In the genomic region with DNA sequence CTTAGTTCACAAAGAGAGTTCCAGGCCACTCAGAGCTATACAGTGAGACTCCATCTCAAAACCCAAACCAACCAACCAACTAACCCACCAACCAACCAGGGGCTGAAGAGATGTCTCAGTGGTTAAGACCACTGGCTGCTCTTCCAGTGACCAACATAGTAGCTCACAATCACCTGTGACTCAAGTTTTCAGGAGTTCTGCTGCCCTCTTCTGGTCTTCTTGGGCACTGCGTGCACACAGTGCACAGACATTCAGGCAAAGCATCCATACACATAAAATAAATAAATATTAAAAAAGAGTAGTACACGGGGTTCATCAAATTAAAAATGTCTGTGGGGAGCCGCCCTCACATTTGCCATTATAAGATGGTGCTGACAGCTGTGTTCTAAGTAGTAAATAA, we compare ENCODE assay signal across 13 mouse cellular contexts. TPM values are rescaled to one million over a fixed set of nuclear protein-coding genes. Genes with fewer than 3 reads are reported as not detected.
DNase-seq lines count a peak whose midpoint lies in the region; ATAC-seq and TF ChIP-seq lines count a peak whose summit lies in the region.
"Had no signal": no experiment of that assay in that cellular context is flagged by ENCODE, and none has a peak within 500 bp of the region (broad histone marks: within the 10 kb centered on the region; RNA-seq: fewer than 3 reads in every experiment).

No protein-coding gene starts in this region.

- 97% methylated on average over 3 of the region's 3 CpGs for WGBS in hindbrain, postnatal 0 days
- 95% methylated on average over 3 of the region's 3 CpGs for WGBS in hindbrain, embryonic 14.5 days

- DNase-seq in hindbrain, postnatal 0 days (ENCODE audit: low spot score), result no peak
- no peak for DNase-seq in hindbrain, embryonic 14.5 days (ENCODE audit: low spot score)
- peak; percentile 19 for DNase-seq in right cerebral cortex, postnatal 4 days
- no peak for DNase-seq in right cerebral cortex, postnatal 25 days
- peak; percentile 16 to 17 for DNase-seq in adrenal gland, postnatal 36 days
- peak; percentile 56 for DNase-seq in thymus, postnatal 25 days
- DNase-seq in urinary bladder, adult 18-20 months (ENCODE audit: low spot score in 2 of 2), result no peak
- DNase-seq in embryo, embryonic 10 days (ENCODE audit: low spot score), result no peak
- DNase-seq: gastrocnemius, postnatal 14 days had no signal

- no peaks in the 10 kb centered on the region for H3K4me1 ChIP-seq in hindbrain, postnatal 0 days (ENCODE audit: insufficient read depth, low read length)
- H3K4me1 ChIP-seq in hindbrain, embryonic 14.5 days (replicated peaks; ENCODE audit: control insufficient read depth, insufficient read depth, low read length), result no peaks in the 10 kb centered on the region

- no peak overlapping the region for H3K9ac ChIP-seq in hindbrain, postnatal 0 days (replicated peaks; ENCODE audit: low read length)
- H3K9ac ChIP-seq in hindbrain, embryonic 14.5 days, result no peak overlapping the region

- H3K4me3 ChIP-seq in hindbrain, postnatal 0 days (ENCODE audit: low read length), result no peak overlapping the region
- H3K4me3 ChIP-seq in hindbrain, embryonic 14.5 days (replicated peaks; ENCODE audit: low read length), result no peak overlapping the region

- no peaks in the 10 kb centered on the region for H3K36me3 ChIP-seq in hindbrain, postnatal 0 days (ENCODE audit: insufficient read depth, low read length)
- no peaks in the 10 kb centered on the region for H3K36me3 ChIP-seq in hindbrain, embryonic 14.5 days (replicated peaks; ENCODE audit: control insufficient read depth, insufficient read depth)

- no peak overlapping the region for H3K4me2 ChIP-seq in hindbrain, postnatal 0 days (ENCODE audit: low read depth, low read length)
- H3K4me2 ChIP-seq in hindbrain, embryonic 14.5 days (replicated peaks), result no peak overlapping the region

- no peaks in the 10 kb centered on the region for H3K27me3 ChIP-seq in hindbrain, postnatal 0 days (ENCODE audit: insufficient read depth, low read length)
- H3K27me3 ChIP-seq in hindbrain, embryonic 14.5 days (ENCODE audit: control insufficient read depth, insufficient read depth, low read length), result no peaks in the 10 kb centered on the region

- H3K27ac ChIP-seq in hindbrain, postnatal 0 days, result no peak overlapping the region
- no peak overlapping the region for H3K27ac ChIP-seq in hindbrain, embryonic 14.5 days
- H3K27ac ChIP-seq: macrophage had no signal

- H3K9me3 ChIP-seq in hindbrain, postnatal 0 days (ENCODE audit: low read length), result no peaks in the 10 kb centered on the region
- no peaks in the 10 kb centered on the region for H3K9me3 ChIP-seq in hindbrain, embryonic 14.5 days (ENCODE audit: control insufficient read depth, low read length)

- no peak for ATAC-seq in hindbrain, postnatal 0 days
- ATAC-seq in hindbrain, embryonic 14.5 days (ENCODE audit: low FRiP score), result no peak

- TF ChIP-seq CTCF in hindbrain, postnatal 0 days (IDR thresholded peaks at IDR 0.05; ENCODE audit: low read depth), result peak; percentile 41

RNA-seq across cellular contexts. Expression of a gene that starts 46.8 kb away (rescaled TPM):
- total RNA-seq in hindbrain, postnatal 0 days (2014; rRNA removed), result not detected in 2 replicates
- not detected in 2 replicates for polyA plus RNA-seq in hindbrain, postnatal 0 days (2015; fragmentation: Nextera tagmentation; extraction: Ambion mirVana)
- polyA plus RNA-seq in hindbrain, embryonic 14.5 days (2014; fragmentation: Nextera tagmentation; extraction: Ambion mirVana), result not detected in 2 replicates
- not detected for total RNA-seq in adrenal gland, postnatal 36 days (2021)
- total RNA-seq: gastrocnemius, postnatal 14 days; neutrophil, adult 5-6 weeks had no signal
- polyA plus RNA-seq: embryonic facial prominence, embryonic 14.5 days; hindbrain, embryonic 11.5 days; macrophage had no signal

Comparison
In these comparisons a context has a peak if more than half of its experiments do, and no peak if none do; other contexts are left out.
1. DNase-seq: peak in right cerebral cortex, postnatal 4 days (single experiment), adrenal gland, postnatal 36 days (2 of 2) and thymus, postnatal 25 days (single experiment); none in hindbrain, postnatal 0 days (single experiment), hindbrain, embryonic 14.5 days (single experiment), right cerebral cortex, postnatal 25 days (single experiment), urinary bladder, adult 18-20 months (0 of 2) and embryo, embryonic 10 days (single experiment).